Mouse (Mus musculus): ENCODE measurements around the gene Tctex1d4.

Tctex1d4 gene

GRCm38 (mm10) chr4:117119636-117120035 lies 7.0 kb upstream of the Tctex1d4 start:
- no peak for DNase-seq (ENCODE audit: extremely low spot score, low read depth, low spot score)

DNA sequence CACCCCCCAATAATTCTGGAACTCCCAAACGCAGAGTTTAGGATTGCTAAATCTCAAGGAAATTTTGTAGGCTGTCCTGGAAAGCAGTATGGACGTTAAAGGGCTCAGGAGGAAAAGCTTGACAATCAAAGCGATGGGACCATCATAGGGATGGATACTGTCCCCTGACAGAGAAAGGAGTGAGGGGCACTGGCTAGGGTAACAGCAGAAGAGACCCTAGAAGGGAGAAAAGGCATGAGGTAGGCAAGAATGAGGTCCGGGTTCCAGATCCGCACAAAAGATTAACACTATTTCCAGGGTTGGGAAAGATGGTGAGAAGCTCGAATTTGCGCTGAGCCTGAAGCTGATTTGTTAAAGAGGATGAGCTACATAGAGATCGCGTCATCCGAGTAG lies 6.5 kb upstream of the Tctex1d4 start:
- no peak for DNase-seq (ENCODE audit: extremely low spot score, low read depth, low spot score)

DNA sequence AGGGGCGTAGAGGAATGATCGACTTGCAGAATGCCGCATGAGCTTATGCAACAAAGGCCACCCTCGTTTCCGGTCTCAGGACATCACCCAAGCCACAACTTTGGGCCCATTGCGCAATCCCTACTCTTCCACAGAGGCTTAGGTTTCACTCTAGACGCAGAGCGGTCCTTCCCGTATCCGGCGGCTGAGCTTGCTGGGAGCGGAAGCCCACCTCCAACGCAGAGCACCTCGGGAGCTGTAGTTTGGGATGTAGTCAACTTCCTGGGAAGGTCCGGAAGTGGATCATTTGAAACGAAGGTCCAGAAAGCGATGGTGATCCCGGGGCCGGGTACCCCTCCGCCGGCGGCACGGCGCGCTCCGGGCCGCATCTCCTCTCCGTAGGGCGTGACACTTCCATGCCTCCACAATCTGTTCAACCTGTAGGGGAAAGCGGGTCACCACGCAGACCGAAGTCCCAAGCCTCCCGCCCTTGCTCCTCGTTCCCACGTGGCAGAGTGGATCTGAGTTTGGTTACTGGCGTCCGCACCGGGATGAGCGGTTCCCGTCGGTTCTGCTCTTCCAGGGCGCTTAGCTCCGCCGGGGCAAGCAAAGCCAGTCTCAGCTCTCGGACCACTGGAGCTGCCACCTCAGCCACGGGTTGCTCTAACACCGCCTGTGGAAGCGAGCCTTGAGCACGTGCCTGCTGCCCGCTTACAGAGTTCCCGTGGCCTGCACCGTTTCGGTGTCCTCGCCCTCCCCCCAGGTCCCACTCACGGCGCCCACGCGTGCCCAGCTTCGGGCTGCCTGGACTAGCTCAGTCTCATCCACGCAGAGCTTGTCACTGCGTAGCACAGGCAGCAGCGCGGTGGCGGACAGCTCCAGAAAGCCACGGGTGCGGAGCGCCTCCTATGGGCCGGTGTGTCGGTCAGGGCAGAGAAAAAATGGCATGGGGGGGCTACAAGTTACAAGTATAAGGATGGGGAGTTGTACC lies 5.9 kb upstream of the Tctex1d4 start:
- peak; percentile 84 for DNase-seq (ENCODE audit: extremely low spot score, low read depth, low spot score)

DNA sequence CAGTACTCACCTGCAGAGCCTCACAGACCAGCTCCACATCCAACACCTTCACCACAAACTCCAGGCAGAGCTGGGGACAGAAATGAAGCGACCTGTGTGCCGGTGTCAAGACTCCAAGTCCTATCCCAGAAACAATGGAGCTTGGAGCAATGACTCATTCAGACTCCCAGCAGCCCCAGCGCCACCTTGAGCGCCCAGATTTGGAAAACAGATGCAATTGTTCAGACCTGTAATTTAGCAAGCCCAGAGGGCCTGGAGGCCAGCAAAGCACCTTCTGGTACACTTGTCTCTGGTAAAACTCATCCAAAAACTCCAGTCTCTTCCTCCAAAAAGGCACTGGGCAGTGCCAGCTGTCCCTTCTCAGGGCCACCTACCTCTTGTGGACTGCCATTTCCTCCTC lies 4.4 kb upstream of the Tctex1d4 start:
- DNase-seq (ENCODE audit: extremely low spot score, low read depth, low spot score): no peak

DNA sequence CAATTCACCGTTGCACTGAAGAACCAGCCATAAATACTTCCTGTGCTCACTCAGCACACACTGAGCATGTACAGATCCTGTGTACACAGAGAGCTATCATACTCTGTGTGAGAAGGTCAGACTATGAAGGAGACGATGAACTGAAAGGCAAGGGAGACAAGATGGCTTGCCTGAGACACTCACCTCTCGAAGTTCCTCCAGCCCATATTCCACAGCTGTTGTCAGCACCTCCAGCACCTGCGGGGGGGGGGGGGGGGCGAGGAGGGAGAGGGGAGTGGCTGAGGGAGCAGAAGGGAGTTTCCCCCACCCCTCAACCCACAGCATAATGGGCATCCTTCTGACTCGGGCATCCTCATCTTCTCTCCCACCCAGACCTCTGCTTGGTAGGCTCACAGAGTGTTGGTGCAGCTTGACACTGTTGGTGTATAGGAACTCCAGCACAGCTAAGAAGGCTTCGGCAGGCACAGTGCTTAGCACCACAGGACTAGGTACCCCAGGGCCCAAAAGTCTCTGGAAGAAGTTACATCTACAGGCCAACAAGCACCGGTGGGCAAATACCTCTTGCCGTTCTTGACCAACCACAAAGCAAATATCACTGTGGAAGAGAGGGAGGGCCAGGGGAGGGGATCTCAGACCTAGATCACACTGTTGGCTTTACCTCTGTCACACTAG lies 2.9 kb upstream of the Tctex1d4 start:
- no peak for DNase-seq (ENCODE audit: extremely low spot score, low read depth, low spot score)

GRCm38 (mm10) chr4:117124218-117124517 lies 2.4 kb upstream of the Tctex1d4 start:
- no peak for DNase-seq (ENCODE audit: extremely low spot score, low read depth, low spot score)

DNA sequence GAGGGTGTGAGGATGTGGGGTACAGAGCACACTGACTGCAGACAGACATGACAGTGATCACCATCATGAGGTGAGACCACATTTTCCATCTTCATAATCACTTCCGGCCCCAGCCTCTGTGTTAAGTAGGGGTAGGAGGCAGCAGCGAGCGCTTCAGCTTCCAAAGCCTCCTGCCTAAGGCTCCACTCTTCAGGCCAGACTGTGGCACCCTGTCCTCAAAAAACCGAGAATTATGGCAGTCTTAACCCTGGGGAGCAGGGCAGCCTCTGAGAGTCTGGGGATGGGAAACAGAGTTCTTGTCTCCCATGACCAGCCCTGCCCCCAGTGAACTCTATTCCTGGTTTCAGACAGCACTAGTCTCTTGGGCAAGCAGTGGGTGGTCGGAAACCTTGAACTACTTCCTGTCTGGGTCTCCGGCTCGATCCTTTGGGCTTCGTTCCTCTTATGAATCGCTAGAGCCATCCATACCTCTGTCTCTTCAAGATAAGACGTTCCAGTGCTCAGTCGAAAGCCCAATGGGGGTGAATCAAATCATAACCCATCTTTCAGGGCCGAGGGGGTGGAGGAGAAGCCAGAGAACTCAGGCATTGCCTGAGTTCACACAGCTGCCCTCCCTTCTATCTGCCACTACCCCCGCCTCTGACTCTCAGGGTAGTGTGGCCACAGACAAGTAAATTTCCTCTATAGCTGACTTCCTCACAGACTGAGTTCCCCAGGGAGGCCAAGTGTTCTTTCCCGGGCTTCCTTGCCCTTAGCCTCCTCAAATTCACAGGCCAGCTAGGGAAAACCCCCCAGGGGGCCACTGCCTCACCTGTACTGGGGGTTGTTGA lies 1.9 kb upstream of the Tctex1d4 start:
- no peak for DNase-seq (ENCODE audit: extremely low spot score, low read depth, low spot score)

DNA sequence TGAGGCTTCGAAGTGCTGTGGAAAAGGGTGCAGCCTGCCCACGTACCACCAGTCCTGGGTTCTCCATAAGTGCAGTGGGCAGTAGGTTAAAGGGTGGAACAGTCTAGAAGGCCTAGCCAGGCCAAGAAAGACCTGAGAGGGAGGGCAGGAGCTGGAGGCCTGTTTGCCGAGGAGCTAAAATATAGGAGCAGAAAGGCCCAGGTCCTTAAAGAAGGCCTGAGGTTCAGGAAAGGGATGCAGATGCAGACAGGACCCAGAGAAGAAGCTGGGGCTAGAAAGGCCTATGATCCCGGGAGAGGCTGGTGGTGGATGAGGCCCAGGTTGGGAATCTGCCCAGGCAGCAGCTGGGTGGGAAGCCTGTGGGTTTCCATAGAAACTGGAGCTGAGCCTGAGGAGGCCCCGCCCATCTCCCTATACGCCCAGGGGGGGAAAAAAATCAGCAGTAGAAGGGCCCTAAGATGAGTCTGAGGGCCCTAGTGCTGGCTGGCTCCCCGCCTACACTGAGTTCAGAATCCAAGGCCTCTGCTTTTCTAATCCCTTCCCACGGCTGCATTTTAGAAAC lies 1.2 kb upstream of the Tctex1d4 start, which contains the start of gene Btbd19:
Btbd19 (minus strand) TSS at position 378 of the 562 bp plus-strand sequence.
- DNase-seq (ENCODE audit: extremely low spot score, low read depth, low spot score): no peak

DNA sequence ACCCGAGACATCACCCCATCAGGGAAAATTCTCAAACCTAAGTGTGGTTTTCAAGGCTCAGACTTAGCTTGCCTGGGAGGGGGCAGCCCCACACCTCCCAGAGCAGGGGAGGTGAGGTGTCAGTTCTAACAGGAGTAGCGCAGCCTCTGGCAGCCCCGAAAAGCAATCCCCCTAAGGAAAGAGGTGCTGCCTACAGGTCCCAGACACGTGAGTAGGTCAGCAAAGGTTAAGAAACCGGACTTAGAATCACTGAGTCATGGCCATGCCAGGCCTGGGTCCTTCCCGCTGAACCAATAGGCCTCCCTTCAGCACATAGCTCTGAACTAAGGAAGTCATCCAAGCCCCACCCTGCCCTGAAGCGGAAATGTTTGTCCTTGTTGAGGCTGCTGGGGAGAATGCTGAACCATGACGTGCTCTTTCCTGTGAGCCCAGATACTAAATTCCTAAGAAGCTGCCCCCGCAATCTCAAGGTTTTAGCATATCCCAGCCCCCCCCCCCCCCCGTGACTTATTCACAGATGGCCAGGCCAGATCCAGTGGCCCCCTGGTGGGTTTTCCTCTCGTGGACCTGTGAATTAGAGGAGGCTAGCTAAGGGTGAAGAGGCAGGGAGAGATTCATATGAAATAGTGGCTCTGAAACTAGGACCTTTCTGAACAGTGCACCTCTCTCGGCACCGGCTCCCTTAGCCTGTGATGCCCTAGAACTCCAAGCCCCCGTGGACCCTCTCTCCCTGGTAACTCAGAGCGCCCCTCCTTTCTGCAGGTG lies 502 bp upstream of the Tctex1d4 start:
- DNase-seq (ENCODE audit: extremely low spot score, low read depth, low spot score): no peak

- DNase-seq (ENCODE audit: extremely low spot score, low read depth, low spot score): no peak
These were observed 1.5 kb downstream of the Tctex1d4 start for GRCm38 (mm10) chr4:117127991-117128686.

- no peak for DNase-seq (ENCODE audit: extremely low spot score, low read depth, low spot score)
These were observed 4.2 kb downstream of the Tctex1d4 start for GRCm38 (mm10) chr4:117130790-117131189.

- no peak for DNase-seq (ENCODE audit: extremely low spot score, low read depth, low spot score)
These were observed 4.6 kb downstream of the Tctex1d4 start for GRCm38 (mm10) chr4:117131198-117131597.

DNA sequence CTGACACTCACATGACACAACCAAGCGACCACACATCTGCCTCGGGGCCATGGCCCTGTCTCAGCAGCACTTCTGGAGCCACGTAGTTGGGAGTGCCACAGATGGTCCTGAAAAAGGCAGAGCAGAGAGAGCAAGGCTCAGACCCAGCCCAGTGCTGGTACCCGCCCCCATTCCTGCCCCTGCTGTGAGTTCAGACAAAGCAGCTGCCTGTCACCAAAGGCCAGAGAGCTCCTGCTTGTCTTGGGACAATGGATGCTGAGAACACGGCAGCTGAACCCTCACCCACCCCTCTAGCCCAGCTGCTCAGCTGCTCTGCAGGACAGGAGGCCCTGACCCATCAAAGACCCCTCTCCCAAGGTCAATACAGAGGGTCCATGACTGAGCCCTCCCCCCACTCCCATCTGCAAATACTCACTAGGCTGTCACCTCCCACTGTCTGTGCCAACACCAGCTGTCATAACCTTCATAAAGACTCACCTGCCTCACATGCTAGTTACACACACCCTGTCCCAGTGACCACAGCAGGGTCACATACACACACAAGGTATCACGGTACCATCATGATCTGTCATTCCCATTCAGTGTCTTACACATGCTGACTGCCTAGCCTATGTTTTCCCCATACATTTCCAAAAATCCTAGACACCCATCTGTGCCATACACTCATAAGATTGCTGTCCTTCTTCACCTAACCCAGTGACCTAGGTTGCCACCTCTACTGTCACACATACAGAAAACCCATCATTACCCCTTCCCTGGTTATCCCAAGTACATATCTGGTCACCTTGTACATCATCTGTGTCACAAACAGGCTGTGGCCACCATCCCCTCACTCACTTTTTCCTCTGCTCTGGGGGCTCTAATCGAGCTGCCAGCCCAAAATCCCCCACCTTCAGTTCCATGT lies 5.5 kb downstream of the Tctex1d4 start:
- no peak for DNase-seq (ENCODE audit: extremely low spot score, low read depth, low spot score)

GRCm38 (mm10) chr4:117132794-117133143 lies 6.2 kb downstream of the Tctex1d4 start:
- no peak for DNase-seq (ENCODE audit: extremely low spot score, low read depth, low spot score)

DNA sequence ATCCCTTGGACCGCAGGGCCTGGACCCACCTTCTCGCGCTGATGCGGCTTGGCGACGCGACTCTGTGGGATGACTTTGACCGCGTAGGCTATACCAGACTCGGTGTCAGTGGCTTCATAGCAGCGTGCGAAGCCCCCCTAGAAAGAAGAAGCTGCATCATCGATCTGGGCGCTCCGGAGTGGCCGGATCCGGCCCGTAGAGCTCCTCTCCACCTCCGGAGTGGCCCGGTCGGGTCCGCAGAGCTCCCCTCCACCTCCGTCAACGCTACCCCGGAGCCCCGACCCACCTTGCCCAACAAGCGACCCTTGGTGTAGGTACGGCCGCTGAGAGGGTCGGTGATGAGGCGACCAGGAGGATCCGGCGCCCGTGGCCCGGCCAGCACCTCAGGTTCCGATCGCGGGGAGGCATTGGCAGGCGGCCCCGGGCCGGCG lies 6.8 kb downstream of the Tctex1d4 start:
- no peak for DNase-seq (ENCODE audit: extremely low spot score, low read depth, low spot score)

- peak; percentile 94 for DNase-seq (ENCODE audit: extremely low spot score, low read depth, low spot score)
These were observed 7.4 kb downstream of the Tctex1d4 start, which contains the start of gene Plk3 for GRCm38 (mm10) chr4:117133817-117134600. Gene Plk3 (minus strand): TSS chr4:117133963.

- no peak for DNase-seq (ENCODE audit: extremely low spot score, low read depth, low spot score)
These were observed 8.0 kb downstream of the Tctex1d4 start for GRCm38 (mm10) chr4:117134601-117134995.

DNA sequence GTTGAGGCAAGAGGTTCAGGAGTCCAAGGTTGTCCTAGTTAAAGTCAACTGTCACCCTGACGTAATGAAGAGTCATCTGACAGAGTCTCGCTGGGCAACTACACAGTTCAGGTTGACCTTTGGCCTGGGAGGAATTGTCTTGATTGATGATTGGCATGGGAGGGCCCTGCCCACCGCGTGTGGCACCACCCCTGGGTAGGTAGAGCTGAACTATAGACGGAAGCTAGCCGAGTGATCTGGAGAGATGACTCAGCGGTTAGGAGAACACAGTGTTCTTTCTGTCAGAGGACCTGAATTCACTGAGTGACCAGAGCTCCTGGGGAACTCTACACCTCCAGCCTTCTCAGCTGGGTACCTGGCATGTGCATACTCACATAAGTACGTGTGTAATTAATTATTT lies 9.4 kb downstream of the Tctex1d4 start:
- no peak for DNase-seq (ENCODE audit: extremely low spot score, low read depth, low spot score)

All from hindlimb bud, embryonic 11.5 days (tissue).